Mouse (Mus musculus): ENCODE measurements around the gene B4galt5.

Gene B4galt5

DNA sequence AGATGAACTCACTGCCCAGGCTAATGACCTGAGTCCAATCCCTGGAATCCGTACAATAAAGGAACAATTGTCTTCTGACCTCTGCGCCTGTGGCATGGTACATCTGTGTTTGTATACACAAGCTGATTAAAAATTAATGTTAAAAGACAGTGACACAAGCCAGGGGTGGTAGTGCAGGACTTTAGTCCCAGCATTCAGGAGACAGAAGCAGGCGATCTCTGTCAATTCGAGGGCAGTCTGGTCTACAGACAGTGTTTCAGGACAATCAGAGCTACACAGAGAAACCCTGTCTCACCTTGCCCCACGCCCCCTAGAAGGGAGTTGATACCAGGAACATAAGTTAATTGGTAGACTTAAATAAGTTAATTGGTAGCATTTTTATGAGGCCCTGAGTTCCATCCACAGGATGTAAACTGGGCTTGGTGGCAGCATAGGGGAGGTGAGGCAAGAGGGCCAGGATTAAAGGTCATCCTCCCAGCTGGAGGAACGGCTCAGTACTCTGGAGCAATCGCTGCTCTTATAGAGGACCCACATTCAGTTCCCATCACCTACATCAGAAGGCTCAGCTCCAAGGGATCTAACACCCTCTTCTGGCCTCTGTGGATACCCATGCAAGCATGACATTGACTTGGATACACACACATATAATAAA is 16.5 kb downstream of the B4galt5 start:
- in situ Hi-C loops (cut with MboI), result no loop called here

DNA sequence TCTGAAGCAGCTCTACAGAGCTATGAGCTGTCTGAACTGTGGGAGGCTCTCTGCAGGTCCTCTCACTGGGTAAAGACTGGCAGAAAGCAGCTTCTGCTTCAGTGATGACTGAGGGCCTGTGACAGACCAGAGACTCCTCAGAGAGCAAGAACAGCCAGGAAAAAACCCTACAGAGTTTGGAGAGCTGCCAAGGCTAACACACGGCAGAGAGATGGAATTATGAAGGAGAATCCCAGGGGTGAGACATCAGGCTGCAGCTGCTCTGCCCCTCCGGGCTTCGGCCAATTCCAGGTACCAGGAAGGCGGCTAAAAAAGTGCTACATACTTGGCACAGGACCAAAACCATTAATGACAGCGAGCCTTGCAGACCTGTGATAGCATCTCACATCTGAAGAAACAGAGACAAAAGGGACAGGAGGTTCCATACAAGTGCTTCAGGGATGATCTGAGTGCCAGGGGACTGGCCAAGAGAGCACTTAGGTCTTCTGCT is 17.5 kb downstream of the B4galt5 start:
- in situ Hi-C loops (cut with MboI), result no loop called here

DNA sequence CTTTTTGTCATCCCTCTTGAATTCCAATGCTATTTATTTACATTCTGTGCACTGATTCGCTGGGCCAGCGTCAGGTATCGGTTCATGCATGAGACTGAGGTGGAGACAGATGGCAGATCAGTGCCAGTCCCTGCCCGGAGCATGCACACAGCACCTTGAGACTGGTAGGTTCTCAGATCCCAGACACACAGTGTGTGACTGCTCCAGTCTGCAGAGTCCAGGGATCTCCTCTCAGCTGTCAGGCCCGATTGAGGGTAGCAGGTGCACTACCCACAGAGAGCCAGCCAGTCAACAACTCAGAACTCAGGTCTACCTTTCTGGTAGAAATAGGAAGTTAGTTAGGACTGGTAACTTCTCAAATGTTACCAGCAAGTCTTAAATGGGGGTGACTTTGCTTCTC is 18.4 kb downstream of the B4galt5 start:
- in situ Hi-C loops (cut with MboI), result no loop called here

DNA sequence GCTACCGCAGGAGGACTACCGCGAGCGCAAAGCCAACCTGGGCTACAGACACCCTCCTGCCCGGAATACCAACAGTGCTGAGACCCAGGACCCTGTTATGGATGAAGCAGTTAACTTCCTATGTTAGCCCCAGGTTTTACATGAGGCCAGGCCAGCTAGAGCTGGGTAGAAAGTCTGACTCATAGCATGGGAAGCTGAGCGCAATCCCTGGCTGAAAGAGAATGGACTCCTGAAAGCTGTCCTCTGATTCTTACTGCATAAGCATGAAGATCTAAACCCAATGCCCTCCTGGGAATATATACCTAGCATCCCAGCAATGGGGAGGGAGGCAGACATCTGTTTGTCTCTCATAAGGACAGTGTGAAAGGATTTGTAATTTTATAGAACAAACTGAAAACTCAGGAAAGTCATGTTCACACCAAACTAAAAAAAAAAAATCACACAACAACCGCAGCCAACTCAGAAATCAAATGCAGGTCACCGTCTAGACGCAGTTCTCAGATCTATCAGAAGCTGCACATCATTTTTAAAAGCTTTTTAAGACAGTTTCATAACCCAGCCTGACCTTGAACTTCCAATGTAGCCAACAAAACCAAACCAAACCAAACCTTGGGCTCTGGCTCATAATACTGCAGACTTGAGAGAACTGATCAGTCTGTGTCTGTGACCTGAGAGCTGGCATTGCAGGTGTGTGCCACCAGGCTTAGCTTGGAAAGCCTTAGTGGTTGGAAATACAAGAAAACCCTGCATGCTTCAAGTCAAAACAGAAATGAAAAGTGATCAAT is 19.3 kb downstream of the B4galt5 start:
- in situ Hi-C loops (cut with MboI), result no loop called here

DNA sequence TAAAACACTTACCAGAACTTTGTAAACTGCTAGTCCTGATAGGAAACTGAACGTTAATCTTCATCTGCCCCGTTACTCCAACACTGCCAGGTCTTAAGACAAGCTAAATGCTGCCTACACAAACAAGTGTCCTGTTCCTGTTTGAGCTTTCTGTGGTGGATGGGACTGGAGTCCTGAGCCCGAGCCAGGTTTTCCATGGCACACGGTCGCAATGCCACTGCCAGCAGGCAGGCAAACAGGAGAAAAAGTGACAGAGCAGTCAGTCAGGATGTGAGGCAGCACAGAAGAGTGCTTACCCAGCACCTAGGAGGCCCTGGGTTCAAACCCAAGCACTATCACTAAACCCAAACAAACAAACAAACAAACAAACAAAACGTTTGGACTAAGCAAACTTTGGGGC is 20.6 kb downstream of the B4galt5 start:
- in situ Hi-C loops (cut with MboI), result no loop called here

DNA sequence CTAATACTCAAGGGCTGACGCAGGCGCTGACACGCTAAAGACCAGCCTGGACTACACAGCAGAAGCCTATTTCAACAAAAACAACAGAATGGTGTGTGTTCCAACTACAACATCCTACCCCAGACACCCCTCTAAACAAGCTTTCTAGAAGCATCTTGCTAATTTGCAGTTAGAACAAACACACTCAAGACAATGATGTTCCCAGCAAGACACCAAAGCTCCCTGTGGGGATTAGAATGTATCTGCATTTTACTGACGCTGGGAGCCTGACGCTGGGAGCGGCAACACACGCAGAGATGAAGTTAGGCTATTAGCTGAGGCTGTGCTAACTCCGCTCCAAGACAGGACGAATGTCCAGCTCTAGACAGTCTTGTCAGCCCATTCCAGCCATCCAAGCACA is 22.4 kb downstream of the B4galt5 start:
- in situ Hi-C loops (cut with MboI), result no loop called here

DNA sequence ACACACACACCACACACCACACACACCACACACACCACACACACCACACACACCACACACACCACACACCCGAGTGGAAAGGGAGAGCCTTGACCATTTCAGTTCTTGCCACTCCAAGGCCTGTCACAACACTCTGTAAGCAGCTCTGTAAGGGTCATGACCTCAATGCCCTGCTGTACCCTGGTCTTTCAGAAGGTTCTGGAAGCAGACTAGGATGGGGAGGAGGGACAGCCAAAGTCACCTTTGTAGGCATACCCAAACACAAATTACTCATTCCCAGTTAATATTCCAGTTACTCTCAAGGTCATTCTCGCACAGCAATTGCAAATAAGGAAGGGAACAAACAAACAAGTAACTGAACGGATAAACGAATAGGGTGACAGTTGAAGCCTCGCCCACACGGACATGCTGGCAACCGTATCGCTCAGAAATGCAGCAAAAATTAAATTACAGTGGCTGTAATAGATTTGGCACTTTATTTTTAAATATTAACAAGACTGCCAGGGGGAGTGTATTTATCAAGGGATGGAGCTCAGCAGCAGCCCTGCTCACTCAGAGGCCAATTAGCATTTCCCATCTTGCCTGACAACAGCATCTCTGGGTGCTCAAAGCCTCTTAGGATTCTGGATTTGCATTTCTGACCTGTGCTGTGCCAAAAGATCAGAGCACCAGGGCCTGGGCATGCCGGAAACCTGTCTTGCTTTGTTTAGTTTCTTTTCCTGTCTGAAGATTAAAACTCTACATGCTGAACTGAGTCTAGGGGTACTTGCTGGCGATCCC is 24.6 kb downstream of the B4galt5 start:
- in situ Hi-C loops (cut with MboI), result no loop called here

DNA sequence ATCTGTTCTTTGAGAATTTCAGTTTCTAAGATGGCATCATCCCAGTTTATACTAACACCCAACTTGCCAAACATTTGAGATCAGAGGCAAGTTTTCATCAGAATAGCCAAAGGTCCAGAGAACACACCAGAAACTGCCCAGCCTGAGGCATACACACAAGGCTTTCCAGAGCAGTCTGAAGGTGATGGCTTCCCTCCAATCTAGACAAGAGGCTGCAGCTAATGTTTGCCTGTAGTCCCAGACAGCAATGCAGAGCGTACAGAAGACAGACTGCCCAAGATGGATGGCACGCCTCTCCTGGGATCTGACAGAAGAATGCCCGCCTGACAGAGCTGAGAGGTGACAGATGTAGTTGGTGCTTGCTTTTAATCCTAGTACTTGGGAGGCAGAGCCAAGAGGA is 25.9 kb downstream of the B4galt5 start:
- in situ Hi-C loops (cut with MboI), result no loop called here

DNA sequence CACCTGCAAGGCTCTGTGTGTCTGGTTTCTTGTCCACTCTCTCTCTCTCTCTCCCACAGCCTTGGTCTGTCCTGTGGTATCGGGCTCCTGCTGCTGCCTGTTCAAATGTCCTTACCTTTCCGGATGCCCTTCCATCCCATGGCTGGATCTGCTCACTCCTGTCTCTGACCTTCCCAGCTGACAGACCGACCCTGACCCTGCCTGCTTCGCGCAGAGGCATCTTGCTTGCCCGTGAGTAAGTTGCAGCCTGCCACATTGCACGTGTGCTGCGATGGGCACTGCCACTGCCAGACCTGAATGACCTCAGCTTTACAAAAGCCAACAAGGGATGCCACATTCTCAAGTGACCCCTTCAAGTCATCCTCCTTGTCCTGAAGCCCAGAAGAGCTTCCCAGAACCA is 27.6 kb downstream of the B4galt5 start:
- in situ Hi-C loops (cut with MboI), result no loop called here

DNA sequence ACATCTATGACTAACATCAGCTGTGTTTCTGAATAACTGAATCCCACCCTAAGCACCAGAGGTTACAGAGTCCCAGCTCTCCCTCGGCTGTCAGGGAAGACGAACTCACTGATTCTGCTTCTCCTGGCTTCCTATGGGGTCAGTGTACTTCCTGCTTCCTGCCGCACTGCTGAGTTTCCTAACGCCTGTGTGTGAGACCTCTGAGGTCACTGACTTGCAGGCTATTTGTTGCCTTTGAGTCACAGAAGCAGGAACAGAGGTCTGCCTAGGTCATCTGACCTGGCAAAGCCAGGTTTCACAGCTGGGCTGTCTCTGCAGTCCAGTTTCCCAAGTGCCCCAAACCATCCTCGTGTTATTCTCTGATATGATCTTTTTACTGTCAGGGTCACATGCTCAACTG is 30.0 kb downstream of the B4galt5 start:
- in situ Hi-C loops (cut with MboI), result no loop called here

DNA sequence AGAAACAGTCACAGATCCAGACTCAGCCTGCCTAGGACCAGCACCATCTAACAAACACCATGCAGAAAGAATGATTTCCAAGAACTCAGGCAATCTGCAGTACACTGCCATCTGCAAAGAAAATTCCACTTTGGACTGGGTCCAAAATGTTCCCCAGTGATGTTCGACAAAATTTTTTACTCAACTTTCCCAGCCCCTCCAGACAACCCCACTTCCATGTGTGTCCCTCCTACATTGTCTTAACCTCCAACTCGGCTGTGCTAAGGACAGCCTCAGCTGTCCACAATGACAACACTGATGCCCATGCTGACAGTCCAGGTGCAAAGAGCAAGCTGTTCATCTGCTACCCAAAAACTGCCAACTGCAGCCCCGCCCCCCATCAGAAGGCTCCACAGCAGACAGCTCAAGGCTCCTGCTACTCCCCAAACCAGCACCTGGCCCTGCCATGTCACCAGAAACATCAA is 32.2 kb downstream of the B4galt5 start:
- in situ Hi-C loops (cut with MboI), result no loop called here

DNA sequence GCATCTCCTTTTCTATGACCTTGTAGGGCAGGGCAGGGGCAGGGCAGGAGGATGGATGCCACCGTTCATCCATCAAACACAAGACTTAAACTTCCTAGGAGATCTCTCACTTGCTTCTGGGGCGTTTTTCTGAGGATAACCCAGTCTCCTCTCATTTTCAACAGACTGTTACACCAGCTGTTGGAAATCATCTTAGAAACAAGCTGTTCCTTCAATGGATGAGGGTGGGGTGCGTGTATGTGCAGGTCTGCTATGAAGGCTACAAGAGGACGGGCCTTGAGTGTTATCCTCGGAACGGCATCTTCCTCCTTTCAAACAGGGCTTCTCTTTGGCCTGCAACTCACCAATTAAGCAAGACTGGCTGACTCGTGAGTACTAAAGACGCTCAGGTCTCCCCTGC is 34.5 kb downstream of the B4galt5 start:
- in situ Hi-C loops (cut with MboI), result no loop called here

DNA sequence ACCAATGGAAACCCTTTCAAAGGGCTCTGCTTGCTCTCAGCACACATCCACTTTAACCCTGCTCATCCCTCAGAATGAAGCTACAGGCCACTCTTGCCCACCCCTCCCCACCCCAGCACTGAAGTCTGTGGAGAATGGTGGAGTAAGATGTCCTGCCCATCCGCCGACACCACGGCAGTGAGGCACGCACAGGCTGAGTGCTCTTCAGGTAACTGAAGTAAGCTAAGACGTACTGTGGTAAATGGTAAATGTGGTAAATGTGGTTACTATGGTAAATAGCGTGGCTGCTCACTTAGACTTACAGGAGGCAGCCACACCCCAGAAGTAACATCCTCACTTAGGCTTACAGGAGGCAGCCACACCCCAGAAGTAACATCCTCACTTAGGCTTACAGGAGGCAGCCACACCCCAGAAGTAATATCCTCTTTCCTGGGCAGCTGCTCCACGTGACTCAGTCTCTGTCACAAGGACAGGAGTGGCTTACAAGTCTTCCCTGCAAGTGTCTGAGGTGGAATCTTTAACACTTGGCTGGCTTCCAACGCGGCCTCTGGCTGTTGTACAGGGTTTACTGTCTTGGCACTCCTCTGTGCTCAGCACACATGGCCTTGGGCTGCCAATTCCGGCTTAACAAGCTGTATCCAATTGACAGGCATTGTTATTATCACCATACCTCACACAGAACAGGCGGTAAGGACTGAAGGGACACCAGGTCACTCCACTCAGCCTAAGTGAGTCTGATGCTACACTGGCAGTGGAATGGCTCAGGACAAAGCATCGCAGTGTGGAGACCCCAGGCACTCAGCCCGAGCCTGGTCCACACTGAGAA is 35.3 kb downstream of the B4galt5 start:
- in situ Hi-C loops (cut with MboI), result no loop called here

DNA sequence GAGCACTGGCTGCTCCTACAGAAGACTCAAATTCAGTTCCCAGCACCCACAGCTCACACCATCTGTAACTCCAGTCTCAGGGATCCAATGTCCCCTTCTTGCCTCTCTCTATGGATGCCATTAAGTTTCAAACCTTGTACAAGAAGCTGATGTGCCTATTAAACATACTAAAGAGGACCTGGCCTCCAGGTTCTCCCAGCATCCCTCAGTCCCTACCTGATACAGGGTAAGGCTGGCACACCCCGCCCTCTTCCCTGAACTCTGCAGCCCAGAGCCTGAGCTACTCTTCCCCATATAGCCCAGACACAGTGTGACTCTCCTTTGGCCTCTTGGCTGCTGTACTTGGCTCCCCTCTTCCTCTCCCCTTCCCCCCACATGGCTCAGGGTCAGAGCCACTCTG is 38.9 kb downstream of the B4galt5 start:
- in situ Hi-C loops (cut with MboI), result no loop called here

DNA sequence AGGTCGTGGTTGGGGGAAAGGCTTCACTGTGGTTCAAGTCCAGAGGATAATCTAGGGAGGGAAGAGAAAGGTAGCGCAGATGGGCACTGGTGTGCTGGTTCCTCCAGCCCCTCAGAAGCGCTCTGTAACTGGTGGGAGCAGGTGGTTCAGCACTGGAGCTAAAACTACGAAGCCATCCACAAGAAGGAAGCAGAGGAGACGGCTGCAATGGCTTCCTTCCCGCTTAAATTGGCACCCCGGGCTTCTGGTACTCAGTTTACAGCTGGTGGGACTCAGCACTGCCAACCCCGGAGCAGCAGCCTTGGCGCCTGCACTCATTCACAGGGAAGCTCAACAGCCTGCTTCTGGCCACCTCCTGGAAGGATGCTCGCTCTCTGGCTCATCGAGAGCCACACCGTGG is 39.7 kb downstream of the B4galt5 start:
- in situ Hi-C loops (cut with MboI), result no loop called here

DNA sequence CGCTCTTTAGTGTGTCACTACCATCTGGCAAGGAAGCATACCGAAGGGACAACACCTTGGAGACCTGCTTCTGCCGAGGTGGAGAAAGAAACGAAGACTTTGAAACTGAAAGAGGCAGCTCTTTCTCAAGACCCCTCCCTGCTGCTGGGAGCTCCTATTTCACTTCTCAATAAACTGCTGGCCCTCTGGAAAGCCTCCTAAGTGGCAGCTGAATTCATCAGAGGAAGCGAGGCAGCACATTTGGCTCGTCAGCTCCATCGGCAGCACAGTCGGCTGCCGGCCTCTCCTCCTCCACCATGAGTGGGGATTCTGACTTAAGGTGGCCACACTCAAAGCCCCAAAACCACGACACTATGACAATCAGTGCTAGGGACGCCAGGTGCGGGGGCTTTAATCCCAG is 41.3 kb downstream of the B4galt5 start:
- in situ Hi-C loops (cut with MboI), result no loop called here

DNA sequence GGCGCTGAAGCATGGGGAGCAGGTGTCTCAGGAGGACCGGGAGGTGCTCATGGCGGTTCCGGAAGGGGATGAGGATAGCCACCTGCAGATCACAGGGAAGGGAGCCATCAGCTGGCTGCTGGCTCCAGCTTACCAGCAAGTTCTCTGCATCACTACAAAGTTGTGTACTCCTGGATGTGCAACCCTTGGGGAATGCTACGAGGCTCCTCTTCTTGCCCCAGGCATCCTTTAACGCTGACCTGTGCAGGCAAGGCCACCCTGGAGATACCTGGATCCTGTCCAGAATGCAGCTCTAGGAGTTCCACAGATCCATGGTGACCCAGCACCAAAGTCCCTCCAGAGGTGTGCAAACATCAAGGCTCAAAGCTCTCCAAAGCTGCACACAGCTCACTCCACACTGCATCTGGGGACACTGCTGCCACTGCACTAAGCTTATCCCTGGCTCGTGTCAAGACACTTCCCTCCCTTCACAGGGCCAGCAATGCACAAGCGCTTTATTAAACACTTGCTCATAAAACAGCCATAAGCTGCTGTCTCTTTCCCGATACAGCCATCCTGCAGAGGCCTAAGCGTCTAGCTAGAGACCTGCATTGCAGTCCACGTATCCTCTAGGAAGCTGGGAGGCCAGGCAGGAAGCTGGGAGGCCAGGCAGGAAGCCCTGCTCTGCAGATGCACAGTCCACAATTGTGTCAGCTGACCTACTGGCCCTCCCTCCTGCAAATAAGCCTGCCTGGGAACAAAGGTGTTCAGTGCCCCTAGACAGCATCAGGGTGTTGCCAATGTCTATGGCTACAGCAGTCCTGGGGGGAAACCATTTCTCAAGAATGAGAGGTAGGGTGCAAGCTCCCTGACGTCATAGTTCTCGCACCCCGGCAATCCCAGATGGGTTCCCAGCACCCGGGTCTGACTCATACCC is 42.1 kb downstream of the B4galt5 start:
- in situ Hi-C loops (cut with MboI), result no loop called here

DNA sequence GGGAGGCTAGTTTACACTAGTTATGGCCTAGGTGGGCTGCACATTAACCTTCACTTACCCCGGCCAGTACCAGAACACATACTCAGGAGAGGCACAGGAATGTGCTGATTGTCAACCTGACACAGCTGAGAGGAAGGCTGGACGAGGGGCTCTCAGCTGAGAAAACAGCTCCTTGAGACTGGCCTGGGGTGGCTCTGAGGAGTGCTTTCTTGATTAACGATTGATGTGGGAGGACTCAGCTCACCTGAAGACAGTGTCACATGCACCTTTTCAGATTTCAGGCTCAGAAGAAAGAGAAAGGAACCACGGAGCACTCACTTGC is 42.7 kb downstream of the B4galt5 start:
- in situ Hi-C loops (cut with MboI), result no loop called here

DNA sequence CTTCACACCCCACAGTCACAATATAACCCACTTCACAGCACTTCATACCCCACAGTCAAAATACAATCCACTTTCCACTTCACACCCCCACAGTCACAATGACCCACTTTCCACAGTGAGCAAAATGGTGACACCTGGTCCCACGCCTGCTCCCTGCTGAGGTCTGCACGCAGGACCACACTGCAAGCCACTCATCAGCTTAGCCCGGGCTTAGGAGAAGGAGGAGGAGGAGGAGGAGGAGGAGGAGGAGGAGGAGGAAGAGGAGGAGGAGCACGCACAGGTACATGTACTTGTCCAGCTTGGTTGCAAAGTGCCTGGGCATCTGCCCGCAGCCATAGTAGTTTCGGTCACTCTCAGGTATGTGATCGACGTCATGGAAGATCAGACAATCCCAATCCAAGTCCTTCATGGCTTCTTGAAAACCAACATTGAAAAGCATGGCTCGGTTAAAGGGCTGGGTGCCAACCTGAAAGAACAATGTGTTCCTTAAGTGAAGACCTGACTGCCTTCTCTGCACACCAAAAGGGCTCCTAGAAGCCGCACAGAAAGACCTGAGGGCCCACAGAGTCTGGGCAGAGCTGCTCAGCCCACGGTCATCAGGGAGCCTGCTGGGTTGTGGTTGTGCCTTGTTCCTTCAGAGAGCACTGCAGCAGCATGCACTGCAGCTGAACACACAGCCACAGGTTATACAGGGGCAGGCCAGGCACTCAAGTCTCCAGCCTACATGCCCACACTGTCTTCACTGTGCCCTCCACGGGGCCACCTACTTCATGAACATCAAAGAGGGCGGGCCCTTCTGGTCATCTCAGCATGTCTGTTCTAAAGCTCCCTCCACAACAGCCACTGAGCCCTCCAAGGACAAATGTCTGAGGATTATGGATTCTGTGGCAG is 43.4 kb downstream of the B4galt5 start:
- in situ Hi-C loops (cut with MboI), result no loop called here
